Mouse (Mus musculus): ENCODE results near the gene Ccdc151. TPM values are rescaled to one million over a fixed set of nuclear protein-coding genes. Genes with fewer than 3 reads are reported as not detected.

The Ccdc151 gene
- polyA plus RNA-seq, 1 experiment from 2014 or later = 4.6 TPM

GRCm38 (mm10) chr9:21963417-21963816 is 39.0 kb downstream of the Ccdc151 start, which contains the start of gene Epor:
TSS of gene Epor (minus strand) at chr9:21963506.
- DNase-seq (no peak), ATAC-seq (ENCODE audit: low FRiP score, low TSS enrichment) (no peak)
- Histone ChIP-seq H3K9me3 (ENCODE audit: control insufficient read depth, low read length) (no peaks in the 10 kb centered on the region), H3K4me2 (ENCODE audit: low read length) (peak within 1 kb of the TSS; percentile 55), H3K4me1 (ENCODE audit: control insufficient read depth, insufficient read depth, low read length) (peaks cover 14% of the 10 kb centered on the region), H3K4me3 (replicated peaks; ENCODE audit: low read depth, low read length) (peak within 1 kb of the TSS; percentile 32), H3K36me3 (ENCODE audit: control insufficient read depth, insufficient read depth, low read length) (no peaks in the 10 kb centered on the region), H3K27ac (replicated peaks; ENCODE audit: low read depth, low read length) (no peak within 1 kb of the TSS), H3K9ac (replicated peaks; ENCODE audit: low read length) (peak within 1 kb of the TSS; percentile 34; the same call in 1 of the 2 replicates), H3K27me3 (ENCODE audit: control insufficient read depth, insufficient read depth, low read length) (peaks cover 43% of the 10 kb centered on the region)
- WGBS = 10% methylated on average over 8 of the region's 8 CpGs

GRCm38 (mm10) chr9:21962416-21963059 is 39.9 kb downstream of the Ccdc151 start:
- DNase-seq = peak; percentile 75
- Histone ChIP-seq H3K36me3 (ENCODE audit: control insufficient read depth, insufficient read depth, low read length) (no peaks in the 10 kb centered on the region), H3K27ac (replicated peaks; ENCODE audit: low read depth, low read length) (no peak overlapping the region), H3K27me3 (ENCODE audit: control insufficient read depth, insufficient read depth, low read length) (peaks cover 43% of the 10 kb centered on the region), H3K4me3 (replicated peaks; ENCODE audit: low read depth, low read length) (peak overlapping the region; percentile 32), H3K9ac (replicated peaks; ENCODE audit: low read length) (peak overlapping the region; percentile 34; the same call in 1 of the 2 replicates), H3K4me2 (ENCODE audit: low read length) (peak overlapping the region; percentile 55), H3K9me3 (ENCODE audit: control insufficient read depth, low read length) (no peaks in the 10 kb centered on the region), H3K4me1 (ENCODE audit: control insufficient read depth, insufficient read depth, low read length) (peaks cover 14% of the 10 kb centered on the region)
- peak; percentile 54; the same call in 1 of the 2 replicates for ATAC-seq (ENCODE audit: low FRiP score, low TSS enrichment)
- 4% methylated on average over 34 of the region's 34 CpGs for WGBS

- peaks cover 14% of the 10 kb centered on the region for H3K4me1 ChIP-seq (ENCODE audit: control insufficient read depth, insufficient read depth, low read length)
- H3K27ac ChIP-seq (replicated peaks; ENCODE audit: low read depth, low read length) = no peak overlapping the region
- H3K27me3 ChIP-seq (ENCODE audit: control insufficient read depth, insufficient read depth, low read length) = peaks cover 43% of the 10 kb centered on the region
- H3K9ac ChIP-seq (replicated peaks; ENCODE audit: low read length) = peak overlapping the region; percentile 34; the same call in 1 of the 2 replicates
- DNase-seq = no peak
- no peaks in the 10 kb centered on the region for H3K9me3 ChIP-seq (ENCODE audit: control insufficient read depth, low read length)
- H3K36me3 ChIP-seq (ENCODE audit: control insufficient read depth, insufficient read depth, low read length) = no peaks in the 10 kb centered on the region
- no peak for ATAC-seq (ENCODE audit: low FRiP score, low TSS enrichment)
- WGBS = 0% methylated on average over 15 of the region's 15 CpGs
- peak overlapping the region; percentile 32 for H3K4me3 ChIP-seq (replicated peaks; ENCODE audit: low read depth, low read length)
- H3K4me2 ChIP-seq (ENCODE audit: low read length) = peak overlapping the region; percentile 55
These were observed 40.4 kb downstream of the Ccdc151 start for GRCm38 (mm10) chr9:21962010-21962409.

- no peaks in the 10 kb centered on the region for H3K9me3 ChIP-seq (ENCODE audit: control insufficient read depth, low read length)
- ATAC-seq (ENCODE audit: low FRiP score, low TSS enrichment) (no peak), DNase-seq (no peak)
- peak overlapping the region; percentile 32 for H3K4me3 ChIP-seq (replicated peaks; ENCODE audit: low read depth, low read length)
- H3K36me3 ChIP-seq (ENCODE audit: control insufficient read depth, insufficient read depth, low read length) = no peaks in the 10 kb centered on the region
- peak overlapping the region; percentile 34; the same call in 1 of the 2 replicates for H3K9ac ChIP-seq (replicated peaks; ENCODE audit: low read length)
- H3K4me2 ChIP-seq (ENCODE audit: low read length) = peak overlapping the region; percentile 55
- peaks cover 43% of the 10 kb centered on the region for H3K27me3 ChIP-seq (ENCODE audit: control insufficient read depth, insufficient read depth, low read length)
- no peak overlapping the region for H3K27ac ChIP-seq (replicated peaks; ENCODE audit: low read depth, low read length)
- WGBS = 1% methylated on average over 35 of the region's 35 CpGs
- H3K4me1 ChIP-seq (ENCODE audit: control insufficient read depth, insufficient read depth, low read length) = peaks cover 17% of the 10 kb centered on the region
These were observed 41.0 kb downstream of the Ccdc151 start for GRCm38 (mm10) chr9:21961366-21961980.

- 11% methylated on average over 26 of the region's 26 CpGs for WGBS
- H3K4me2 ChIP-seq (ENCODE audit: low read length) = no peak overlapping the region
These were observed 41.8 kb downstream of the Ccdc151 start for GRCm38 (mm10) chr9:21960558-21961208.

GRCm38 (mm10) chr9:21960135-21960534 is 42.3 kb downstream of the Ccdc151 start:
- 61% methylated on average over 9 of the region's 9 CpGs for WGBS
- H3K27ac ChIP-seq (replicated peaks; ENCODE audit: low read depth, low read length) = no peak overlapping the region
- H3K36me3 ChIP-seq (ENCODE audit: control insufficient read depth, insufficient read depth, low read length) = no peaks in the 10 kb centered on the region
- DNase-seq = no peak
- H3K4me2 ChIP-seq (ENCODE audit: low read length) = no peak overlapping the region
- no peak overlapping the region for H3K9ac ChIP-seq (replicated peaks; ENCODE audit: low read length)
- H3K4me1 ChIP-seq (ENCODE audit: control insufficient read depth, insufficient read depth, low read length) = peaks cover 20% of the 10 kb centered on the region
- H3K9me3 ChIP-seq (ENCODE audit: control insufficient read depth, low read length) = no peaks in the 10 kb centered on the region
- no peak overlapping the region for H3K4me3 ChIP-seq (replicated peaks; ENCODE audit: low read depth, low read length)
- peaks cover 43% of the 10 kb centered on the region for H3K27me3 ChIP-seq (ENCODE audit: control insufficient read depth, insufficient read depth, low read length)
- no peak for ATAC-seq (ENCODE audit: low FRiP score, low TSS enrichment)

More at GRCm38 (mm10) chr9:21960558-21961208, 41.8 kb downstream of the Ccdc151 start:
- no peak for ATAC-seq (ENCODE audit: low FRiP score, low TSS enrichment)
- Histone ChIP-seq H3K27me3 (ENCODE audit: control insufficient read depth, insufficient read depth, low read length) (peaks cover 43% of the 10 kb centered on the region), H3K9me3 (ENCODE audit: control insufficient read depth, low read length) (no peaks in the 10 kb centered on the region), H3K36me3 (ENCODE audit: control insufficient read depth, insufficient read depth, low read length) (no peaks in the 10 kb centered on the region), H3K27ac (replicated peaks; ENCODE audit: low read depth, low read length) (no peak overlapping the region), H3K9ac (replicated peaks; ENCODE audit: low read length) (no peak overlapping the region), H3K4me1 (ENCODE audit: control insufficient read depth, insufficient read depth, low read length) (peaks cover 20% of the 10 kb centered on the region), H3K4me3 (replicated peaks; ENCODE audit: low read depth, low read length) (no peak overlapping the region)
- no peak for DNase-seq

- Histone ChIP-seq H3K9me3 (ENCODE audit: control insufficient read depth, low read length) (no peaks in the 10 kb centered on the region), H3K4me1 (ENCODE audit: control insufficient read depth, insufficient read depth, low read length) (peaks cover 25% of the 10 kb centered on the region), H3K27ac (replicated peaks; ENCODE audit: low read depth, low read length) (no peak overlapping the region), H3K9ac (replicated peaks; ENCODE audit: low read length) (no peak overlapping the region), H3K36me3 (ENCODE audit: control insufficient read depth, insufficient read depth, low read length) (no peaks in the 10 kb centered on the region), H3K4me2 (ENCODE audit: low read length) (no peak overlapping the region), H3K4me3 (replicated peaks; ENCODE audit: low read depth, low read length) (no peak overlapping the region), H3K27me3 (ENCODE audit: control insufficient read depth, insufficient read depth, low read length) (peaks cover 43% of the 10 kb centered on the region)
- WGBS = 90% methylated on average over 7 of the region's 7 CpGs
- no peak for DNase-seq
- ATAC-seq (ENCODE audit: low FRiP score, low TSS enrichment) = no peak
These were observed 43.2 kb downstream of the Ccdc151 start for GRCm38 (mm10) chr9:21959244-21959643.

- Histone ChIP-seq H3K9me3 (ENCODE audit: control insufficient read depth, low read length) (no peaks in the 10 kb centered on the region), H3K4me2 (ENCODE audit: low read length) (no peak overlapping the region), H3K9ac (replicated peaks; ENCODE audit: low read length) (no peak overlapping the region), H3K36me3 (ENCODE audit: control insufficient read depth, insufficient read depth, low read length) (no peaks in the 10 kb centered on the region), H3K4me3 (replicated peaks; ENCODE audit: low read depth, low read length) (no peak overlapping the region), H3K27ac (replicated peaks; ENCODE audit: low read depth, low read length) (no peak overlapping the region), H3K27me3 (ENCODE audit: control insufficient read depth, insufficient read depth, low read length) (peaks cover 41% of the 10 kb centered on the region), H3K4me1 (ENCODE audit: control insufficient read depth, insufficient read depth, low read length) (peaks cover 32% of the 10 kb centered on the region)
- DNase-seq (no peak), ATAC-seq (ENCODE audit: low FRiP score, low TSS enrichment) (no peak)
- WGBS = 88% methylated on average over 5 of the region's 5 CpGs
These were observed 44.1 kb downstream of the Ccdc151 start for GRCm38 (mm10) chr9:21958372-21958771.
